Mouse (Mus musculus): ENCODE measurements around the gene Olfr466.

GRCm38 (mm10) chr13:65149940-65150339 lies at the start of gene Olfr466:
- TF ChIP-seq GATA1 (IDR thresholded peaks at IDR 0.05; ENCODE audit: low read length) = no peak
- TF ChIP-seq TAL1 (IDR thresholded peaks at IDR 0.05; ENCODE audit: low read length) = no peak

All from erythroblast, embryonic 14.5 days (primary cell).